Mouse (Mus musculus): Measurements from ENCODE around the gene Erc2. TPM values are rescaled to one million over a fixed set of nuclear protein-coding genes. Genes with fewer than 3 reads are reported as not detected.

The Erc2 gene
- total RNA-seq, 2 experiments from 2014 or later, result 0.38 to 0.86 TPM

- no peak for DNase-seq
- intact Hi-C loops (cut with DNase I; ENCODE audit: low total_unique reads), result no loop called here
These were observed 609.0 kb downstream of the Erc2 start for GRCm38 (mm10) chr14:28231241-28231640.

- no peak for DNase-seq
- intact Hi-C loops (cut with DNase I; ENCODE audit: low total_unique reads), result no loop called here
These were observed 616.3 kb downstream of the Erc2 start for GRCm38 (mm10) chr14:28238336-28239048.

GRCm38 (mm10) chr14:28240111-28240510 lies 617.9 kb downstream of the Erc2 start:
- intact Hi-C loops (cut with DNase I; ENCODE audit: low total_unique reads), result no loop called here
- DNase-seq, result no peak

GRCm38 (mm10) chr14:28242743-28243142 lies 620.5 kb downstream of the Erc2 start:
- no peak for DNase-seq
- intact Hi-C loops (cut with DNase I; ENCODE audit: low total_unique reads), result no loop called here

GRCm38 (mm10) chr14:28243474-28243873 lies 621.2 kb downstream of the Erc2 start:
- intact Hi-C loops (cut with DNase I; ENCODE audit: low total_unique reads), result no loop called here
- no peak for DNase-seq

- DNase-seq, result no peak
- intact Hi-C loops (cut with DNase I; ENCODE audit: low total_unique reads), result no loop called here
These were observed 640.5 kb downstream of the Erc2 start for GRCm38 (mm10) chr14:28262706-28263105.

GRCm38 (mm10) chr14:28267367-28267766 lies 645.1 kb downstream of the Erc2 start:
- intact Hi-C loops (cut with DNase I; ENCODE audit: low total_unique reads), result no loop called here
- DNase-seq, result no peak

- intact Hi-C loops (cut with DNase I; ENCODE audit: low total_unique reads), result no loop called here
- no peak for DNase-seq
These were observed 649.6 kb downstream of the Erc2 start for GRCm38 (mm10) chr14:28271846-28272245.

- no peak for DNase-seq
- intact Hi-C loops (cut with DNase I; ENCODE audit: low total_unique reads), result no loop called here
These were observed 651.4 kb downstream of the Erc2 start for GRCm38 (mm10) chr14:28273669-28274068.

GRCm38 (mm10) chr14:28274826-28275225 lies 652.6 kb downstream of the Erc2 start:
- intact Hi-C loops (cut with DNase I; ENCODE audit: low total_unique reads), result no loop called here

GRCm38 (mm10) chr14:28278951-28279350 lies 656.7 kb downstream of the Erc2 start:
- DNase-seq, result no peak
- intact Hi-C loops (cut with DNase I; ENCODE audit: low total_unique reads), result no loop called here

More at GRCm38 (mm10) chr14:28274826-28275225, 652.6 kb downstream of the Erc2 start:
- no peak for DNase-seq

GRCm38 (mm10) chr14:28280376-28280775 lies 658.1 kb downstream of the Erc2 start:
- no peak for DNase-seq
- intact Hi-C loops (cut with DNase I; ENCODE audit: low total_unique reads), result no loop called here

GRCm38 (mm10) chr14:28283319-28284095 lies 661.3 kb downstream of the Erc2 start:
- DNase-seq, result peak; percentile 25

GRCm38 (mm10) chr14:28286511-28286910 lies 664.3 kb downstream of the Erc2 start:
- no peak for DNase-seq
- intact Hi-C loops (cut with DNase I; ENCODE audit: low total_unique reads), result no loop called here

More at GRCm38 (mm10) chr14:28283319-28284095, 661.3 kb downstream of the Erc2 start:
- intact Hi-C loops (cut with DNase I; ENCODE audit: low total_unique reads), result no loop called here

GRCm38 (mm10) chr14:28288196-28288595 lies 666.0 kb downstream of the Erc2 start:
- intact Hi-C loops (cut with DNase I; ENCODE audit: low total_unique reads), result no loop called here
- DNase-seq, result no peak

- DNase-seq, result no peak
- intact Hi-C loops (cut with DNase I; ENCODE audit: low total_unique reads), result no loop called here
These were observed 666.7 kb downstream of the Erc2 start for GRCm38 (mm10) chr14:28288926-28289325.

GRCm38 (mm10) chr14:28293921-28294320 lies 671.7 kb downstream of the Erc2 start:
- intact Hi-C loops (cut with DNase I; ENCODE audit: low total_unique reads), result no loop called here
- no peak for DNase-seq

- DNase-seq, result no peak
- intact Hi-C loops (cut with DNase I; ENCODE audit: low total_unique reads), result no loop called here
These were observed 672.9 kb downstream of the Erc2 start for GRCm38 (mm10) chr14:28295145-28295544.

GRCm38 (mm10) chr14:28300095-28300494 lies 677.9 kb downstream of the Erc2 start:
- DNase-seq, result no peak
- intact Hi-C loops (cut with DNase I; ENCODE audit: low total_unique reads), result no loop called here

GRCm38 (mm10) chr14:28301251-28301650 lies 679.0 kb downstream of the Erc2 start:
- no peak for DNase-seq
- intact Hi-C loops (cut with DNase I; ENCODE audit: low total_unique reads), result no loop called here

- DNase-seq, result no peak
- intact Hi-C loops (cut with DNase I; ENCODE audit: low total_unique reads), result no loop called here
These were observed 681.9 kb downstream of the Erc2 start for GRCm38 (mm10) chr14:28304131-28304530.
